Mouse (Mus musculus): ENCODE results near the gene Them7.

DNA sequence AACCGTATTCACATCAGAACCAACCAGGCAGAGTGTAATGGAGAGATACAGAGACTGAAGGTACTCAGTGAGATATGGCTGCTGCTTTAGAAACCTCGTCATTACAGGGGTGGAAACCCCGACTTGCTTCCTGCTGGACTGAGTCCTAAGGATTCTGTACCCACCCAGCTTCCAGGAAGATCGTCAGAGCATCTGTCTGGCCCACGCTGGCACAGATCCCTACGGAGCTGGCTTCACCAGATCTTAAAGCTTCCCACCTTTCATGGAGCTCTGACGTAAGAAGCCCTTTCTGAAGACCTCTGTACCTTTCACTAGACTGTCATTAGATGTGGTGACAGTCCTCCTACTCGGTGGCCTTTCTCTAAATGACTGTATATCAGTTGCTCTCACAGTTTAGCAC is 109.0 kb downstream of the Them7 start:
- TF ChIP-seq CTCF (IDR thresholded peaks at IDR 0.05; ENCODE audit: low read depth, low read length) (no peak), POLR2A (IDR thresholded peaks at IDR 0.05; ENCODE audit: insufficient read depth, low read length) (no peak)

Measured in ES-Bruce4 (cell line).